Mouse (Mus musculus) induced T-regulatory cell, adult 2 months (primary cell): Measurements from ENCODE around the gene Ephb3.
"Not testable (repeated sequence)": the region's sequence is repeated elsewhere in the genome, so short reads cannot be mapped to it uniquely, and the experiment has no call there.

Experiments used
- DNase-seq: peaks from one replicate; pipeline ENCODE4 v3.0.0-alpha.2; 2012; ENCODE audit warnings: low read depth

The Ephb3 gene

DNA sequence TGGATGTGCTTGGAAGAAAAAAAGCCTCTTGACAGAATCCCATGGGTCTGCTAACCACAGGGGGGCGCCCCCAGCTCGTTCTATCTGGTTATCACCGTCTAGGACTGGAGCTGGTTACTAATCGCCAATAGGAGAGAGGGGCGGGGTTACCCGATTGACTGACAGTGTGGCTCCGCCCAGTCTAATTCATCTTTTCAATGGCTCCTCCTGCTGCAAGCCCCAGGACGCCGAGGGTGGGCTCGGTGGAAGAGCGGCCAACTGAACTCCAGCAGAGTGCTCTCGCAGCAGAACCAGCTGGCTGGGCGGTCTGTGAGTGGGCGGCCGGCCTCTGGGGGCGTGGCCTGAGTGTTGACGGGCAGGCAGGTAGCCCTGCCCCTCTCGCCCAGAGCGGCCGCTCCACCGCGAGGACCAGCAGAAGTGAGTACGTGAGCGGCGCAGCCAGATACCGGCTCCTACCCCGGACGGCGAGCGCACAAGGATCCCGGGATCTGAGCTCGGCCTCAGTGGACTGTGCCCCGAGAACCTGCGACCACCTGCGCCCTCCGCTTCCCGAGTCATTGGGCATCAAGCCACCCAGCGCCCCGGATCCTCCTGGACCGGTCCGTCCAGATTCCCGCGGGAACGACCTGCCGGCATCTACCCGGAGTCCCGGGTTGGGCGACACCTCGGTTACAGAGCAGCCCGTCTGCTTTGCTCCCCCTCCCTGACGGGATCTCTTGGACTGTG lies at the start of gene Ephb3:
Gene Ephb3, plus strand, starts transcription at position 389 of the 726 bp plus-strand sequence.
- peak; percentile 82 for DNase-seq

- not testable (repeated sequence) for DNase-seq
Observed at GRCm38 (mm10) chr16:21156261-21156660, 48.3 kb upstream of the Ephb3 start.

DNA sequence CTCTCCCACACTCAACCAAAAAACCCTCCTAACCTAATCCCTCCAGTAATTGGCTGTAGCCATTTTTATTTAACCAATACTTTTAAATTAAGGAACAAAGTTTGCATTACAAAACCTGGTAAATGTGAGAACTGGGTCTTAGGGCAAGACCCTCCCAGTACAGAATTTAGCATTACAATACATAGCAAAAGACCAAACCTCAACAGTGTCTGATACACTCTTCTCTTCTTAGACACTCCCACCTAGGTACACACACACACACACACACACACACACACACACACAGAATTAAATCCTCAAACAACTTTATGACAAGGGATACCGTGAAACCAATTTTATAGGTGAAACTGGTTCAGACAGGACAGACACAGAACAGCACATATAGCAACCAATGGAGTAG lies 45.3 kb upstream of the Ephb3 start:
- not testable (repeated sequence) for DNase-seq

- peak; percentile 29 for DNase-seq
Observed at GRCm38 (mm10) chr16:21163423-21163822, 41.1 kb upstream of the Ephb3 start.

GRCm38 (mm10) chr16:21165343-21166220 lies 39.0 kb upstream of the Ephb3 start:
- peak; percentile 13 for DNase-seq

DNA sequence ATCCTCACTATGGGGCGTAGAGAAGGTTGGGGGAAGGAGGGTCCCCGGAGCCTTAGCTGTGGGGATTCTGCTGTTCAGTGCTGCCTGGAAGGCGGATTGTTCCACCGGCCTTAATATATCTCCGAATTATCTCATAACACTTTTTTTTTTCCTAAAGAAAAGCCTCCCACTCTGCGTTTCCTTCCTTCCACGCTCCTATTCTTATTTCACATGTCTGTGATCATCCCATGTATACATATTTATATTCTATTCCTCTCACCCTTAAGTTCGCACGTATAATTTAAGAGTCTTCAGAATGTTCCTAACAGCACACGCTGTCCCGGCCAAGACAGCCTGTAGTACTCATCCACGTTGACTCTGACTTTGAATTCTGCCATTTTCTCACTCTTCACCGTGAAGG lies 35.8 kb upstream of the Ephb3 start:
- DNase-seq, result no peak

DNA sequence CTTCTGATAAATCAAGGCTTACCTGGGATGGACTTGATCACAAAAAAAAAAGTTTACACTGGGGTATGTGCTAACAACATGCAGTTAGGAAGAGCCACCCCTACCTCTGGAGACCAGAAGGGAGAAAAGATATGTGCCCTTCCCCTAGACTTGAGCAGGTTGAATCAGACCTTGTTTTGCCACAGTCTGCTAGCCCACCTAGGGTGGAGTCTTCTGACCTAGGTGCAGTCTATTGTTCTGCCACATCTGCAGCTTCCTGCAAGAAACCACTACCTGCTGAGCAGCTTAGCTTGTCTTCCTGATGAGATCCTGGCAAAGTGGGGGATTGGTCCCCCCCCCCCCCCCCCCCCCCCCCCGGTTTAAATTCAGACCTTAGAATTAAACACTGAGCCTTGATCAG lies 29.3 kb upstream of the Ephb3 start:
- DNase-seq, result no peak

- no peak for DNase-seq
Observed at GRCm38 (mm10) chr16:21182108-21182507, 22.4 kb upstream of the Ephb3 start.

DNA sequence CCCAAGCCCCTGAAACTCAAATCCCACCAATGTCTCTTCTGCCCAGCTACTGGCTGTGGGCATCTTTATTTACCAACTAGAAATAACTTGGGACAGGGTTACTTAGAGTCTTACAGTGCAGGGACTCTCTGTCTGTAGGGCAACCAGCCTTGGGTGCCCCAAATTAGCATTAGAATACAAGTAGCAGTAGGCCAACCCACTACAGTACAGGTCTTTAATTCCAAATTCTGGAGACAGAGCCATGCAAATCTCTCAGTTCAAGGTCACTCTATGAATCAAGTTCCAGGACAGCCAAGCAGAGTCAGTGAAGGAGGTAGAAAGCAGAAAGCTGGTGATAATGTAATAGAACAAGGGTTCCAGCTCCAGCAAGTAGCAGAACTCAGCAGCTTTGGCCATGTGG lies 19.9 kb upstream of the Ephb3 start:
- DNase-seq, result no peak

DNA sequence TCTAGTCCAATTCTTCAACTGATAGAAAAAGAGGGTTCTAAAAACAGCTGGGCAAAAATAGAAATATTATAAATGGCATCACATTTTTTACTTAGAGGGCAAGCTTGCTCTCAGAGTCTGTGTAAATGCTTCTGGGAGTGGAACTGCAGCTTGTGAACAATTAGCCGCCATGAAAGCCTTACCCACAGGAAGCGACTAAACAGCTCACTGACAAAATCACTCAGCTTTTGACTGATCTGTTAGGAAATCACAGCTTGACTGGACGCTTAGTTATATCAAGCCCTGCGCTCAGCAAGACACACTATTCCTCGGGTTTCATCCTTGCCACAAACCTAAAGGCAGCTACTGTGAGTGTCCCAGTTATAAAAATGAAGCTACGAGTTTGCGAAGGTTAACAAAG lies 17.0 kb upstream of the Ephb3 start:
- DNase-seq, result no peak

- DNase-seq, result no peak
Observed at GRCm38 (mm10) chr16:21188345-21188744, 16.2 kb upstream of the Ephb3 start.

DNA sequence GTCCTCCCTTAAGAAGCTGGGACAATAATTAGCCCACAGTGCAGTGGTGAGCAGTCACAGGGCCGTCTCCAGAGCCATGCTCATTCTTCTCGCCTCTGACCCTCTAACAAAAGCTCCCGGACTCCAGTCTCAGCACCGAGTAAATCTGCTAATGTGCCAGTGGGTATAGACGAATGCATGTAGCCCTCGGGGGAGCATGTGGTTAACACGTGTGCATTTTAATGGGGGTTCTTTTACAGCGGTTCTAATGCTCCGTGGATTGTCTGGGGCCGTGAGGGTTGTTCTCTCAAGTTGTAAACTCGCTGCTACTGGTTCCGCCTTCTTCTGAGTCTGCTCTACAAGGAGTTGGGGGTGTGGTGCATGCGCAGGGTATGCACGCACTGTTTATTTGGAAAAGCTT lies 13.0 kb upstream of the Ephb3 start:
- DNase-seq, result no peak

- peak; percentile 58 for DNase-seq
Observed at GRCm38 (mm10) chr16:21192509-21193354, 11.8 kb upstream of the Ephb3 start.

DNA sequence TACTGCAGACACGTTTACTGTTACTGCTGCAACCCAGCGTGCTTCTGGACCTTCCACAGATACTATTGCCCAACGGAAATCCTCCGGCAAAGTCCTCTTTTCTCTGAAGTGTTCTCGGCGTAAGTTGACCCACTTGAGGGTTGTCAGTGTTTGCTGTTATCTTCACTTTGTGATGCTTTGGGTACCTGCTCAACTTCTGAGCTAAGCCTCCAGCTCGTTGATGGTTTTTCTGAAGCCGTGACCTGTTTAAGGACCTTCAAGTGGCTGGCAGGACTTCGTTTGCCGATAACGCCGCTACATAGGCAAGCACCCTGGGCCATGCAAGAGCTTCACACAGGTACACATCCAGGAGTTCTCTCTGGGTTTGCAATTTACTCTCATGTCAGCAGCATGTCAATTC lies 10.4 kb upstream of the Ephb3 start:
- no peak for DNase-seq

DNA sequence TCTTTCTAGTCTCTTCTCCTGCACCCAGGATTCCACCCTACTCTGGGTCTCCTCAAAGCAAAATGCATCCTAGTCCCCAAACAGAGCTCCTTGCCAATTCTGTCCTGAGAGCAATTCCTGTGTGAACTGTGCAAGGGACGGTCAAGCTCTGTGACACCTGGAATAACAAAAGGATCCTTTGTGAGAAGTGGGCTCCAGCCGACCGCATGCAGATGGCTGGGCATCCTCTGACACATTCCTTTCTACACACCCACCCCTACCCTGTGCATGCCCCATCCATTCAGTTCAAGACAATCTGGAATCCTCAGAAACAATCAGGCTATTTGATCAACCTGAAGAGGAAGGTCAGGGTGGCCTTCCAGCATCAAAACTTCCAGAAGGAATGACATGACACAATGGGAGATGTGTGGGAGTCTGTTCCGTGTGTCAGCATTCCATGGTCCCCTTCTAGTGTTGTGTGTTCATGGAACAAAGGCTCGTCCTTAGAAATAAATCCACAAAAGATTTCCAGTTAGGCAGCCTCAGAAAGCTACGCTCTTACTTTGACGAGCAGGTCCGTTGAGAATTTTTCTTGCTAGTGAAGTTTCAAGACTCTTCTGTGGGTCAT lies 9.2 kb upstream of the Ephb3 start:
- DNase-seq, result no peak

- DNase-seq, result no peak
Observed at GRCm38 (mm10) chr16:21196576-21196975, 8.0 kb upstream of the Ephb3 start.

GRCm38 (mm10) chr16:21197542-21197941 lies 7.0 kb upstream of the Ephb3 start:
- DNase-seq, result no peak

DNA sequence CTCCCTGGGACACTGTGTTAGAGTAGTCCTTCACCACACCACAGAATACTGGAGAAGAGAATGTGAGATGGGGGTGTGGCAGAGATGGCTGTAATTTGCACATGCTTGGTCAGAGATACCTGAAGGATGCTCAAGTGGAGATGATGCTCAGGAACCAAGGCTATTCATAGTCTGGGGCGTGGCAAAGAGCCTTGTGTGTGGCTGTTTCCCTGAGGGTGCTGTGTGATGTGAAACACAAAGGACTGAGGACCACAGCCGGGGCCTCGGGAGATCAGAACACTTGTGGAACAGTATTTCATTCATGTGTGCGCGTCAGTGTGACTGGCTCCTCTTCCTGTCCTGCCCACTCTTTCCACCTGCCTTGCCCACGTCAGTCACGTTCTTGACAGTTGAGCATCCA lies 6.5 kb upstream of the Ephb3 start:
- no peak for DNase-seq

GRCm38 (mm10) chr16:21198529-21198928 lies 6.0 kb upstream of the Ephb3 start:
- DNase-seq, result peak; percentile 28

DNA sequence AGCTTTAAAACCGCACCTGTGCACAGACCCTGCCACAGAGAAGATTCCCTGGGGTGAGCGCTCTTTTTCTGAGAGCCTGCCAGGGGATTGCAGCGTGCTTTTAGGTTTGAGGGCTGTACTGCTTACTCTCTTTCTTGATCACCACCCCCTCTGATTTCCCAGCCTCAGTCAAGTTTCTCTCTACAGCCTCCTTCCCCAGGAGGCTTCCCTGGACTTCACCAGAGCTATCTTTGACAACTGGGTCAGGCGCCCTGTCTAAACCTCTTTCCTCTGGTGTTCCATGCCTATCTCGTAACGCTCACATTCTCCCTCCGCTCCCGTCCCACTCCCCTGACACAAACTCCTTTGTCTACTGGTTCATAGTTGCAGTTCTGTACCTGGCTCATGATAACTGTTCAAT lies 5.1 kb upstream of the Ephb3 start:
- DNase-seq, result no peak

- no peak for DNase-seq
Observed at GRCm38 (mm10) chr16:21202731-21203130, 1.8 kb upstream of the Ephb3 start.
